Mouse (Mus musculus): ENCODE results near the gene Cldn14. TPM values are rescaled to one million over a fixed set of nuclear protein-coding genes. Genes with fewer than 3 reads are reported as not detected.

Cldn14 gene
- polyA plus RNA-seq (2015; fragmentation: Nextera tagmentation; extraction: Ambion mirVana) = 0.58 and 0.61 TPM in 2 replicates

DNA sequence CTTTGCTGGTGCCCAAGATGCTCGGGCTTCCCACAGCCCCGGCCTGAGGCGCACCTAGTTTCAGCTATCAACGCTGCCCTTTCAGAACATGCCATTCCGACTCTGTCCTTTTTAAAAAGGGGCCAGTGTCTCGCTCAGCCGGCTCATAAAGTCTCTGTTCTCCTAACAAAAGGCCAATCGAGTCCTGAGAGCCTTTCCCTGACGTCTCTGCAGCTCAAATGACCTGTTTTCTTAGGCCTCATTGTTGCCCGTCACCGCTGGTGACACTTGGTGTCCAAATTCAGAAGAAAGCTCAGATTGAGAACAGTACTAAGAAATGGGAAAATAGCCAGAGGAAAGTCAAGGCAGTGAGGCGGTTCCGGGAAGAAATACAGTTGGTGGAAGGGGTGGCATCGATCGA, at the start of gene Cldn14:
Cldn14 (minus strand) TSS at position 101 of the 400 bp plus-strand sequence.
- Histone ChIP-seq H3K9me3 (ENCODE audit: control insufficient read depth, low read length) (no peaks in the 10 kb centered on the region), H3K27ac (ENCODE audit: low read length) (no peak within 1 kb of the TSS), H3K4me2 (ENCODE audit: low read depth, low read length) (no peak within 1 kb of the TSS), H3K36me3 (ENCODE audit: control insufficient read depth, insufficient read depth, low read length) (no peaks in the 10 kb centered on the region), H3K4me3 (ENCODE audit: low read length) (no peak within 1 kb of the TSS), H3K4me1 (ENCODE audit: control insufficient read depth, insufficient read depth, low read length) (peaks cover 25% of the 10 kb centered on the region), H3K27me3 (replicated peaks; ENCODE audit: control insufficient read depth, insufficient read depth, low read length) (no peaks in the 10 kb centered on the region), H3K9ac (ENCODE audit: low read depth, low read length) (no peak within 1 kb of the TSS)
- WGBS = 75% methylated on average over 15 of the region's 15 CpGs
- no peak for ATAC-seq

- Histone ChIP-seq H3K27ac (ENCODE audit: low read length) (no peak overlapping the region), H3K9ac (ENCODE audit: low read depth, low read length) (no peak overlapping the region), H3K4me3 (ENCODE audit: low read length) (no peak overlapping the region), H3K27me3 (replicated peaks; ENCODE audit: control insufficient read depth, insufficient read depth, low read length) (no peaks in the 10 kb centered on the region), H3K4me1 (ENCODE audit: control insufficient read depth, insufficient read depth, low read length) (no peaks in the 10 kb centered on the region), H3K36me3 (ENCODE audit: control insufficient read depth, insufficient read depth, low read length) (no peaks in the 10 kb centered on the region), H3K4me2 (ENCODE audit: low read depth, low read length) (no peak overlapping the region), H3K9me3 (ENCODE audit: control insufficient read depth, low read length) (no peaks in the 10 kb centered on the region)
- ATAC-seq = 0 out of 2 replicates have a peak, but pooled peaks have one; percentile 40
- WGBS = 53% methylated on average over 8 of the region's 8 CpGs
Measured at GRCm38 (mm10) chr16:94055576-94055975, 46.9 kb upstream of the Cldn14 start.

- WGBS = 75% methylated on average over 12 of the region's 12 CpGs
- Histone ChIP-seq H3K4me2 (ENCODE audit: low read depth, low read length) (no peak overlapping the region), H3K4me3 (ENCODE audit: low read length) (no peak overlapping the region), H3K36me3 (ENCODE audit: control insufficient read depth, insufficient read depth, low read length) (no peaks in the 10 kb centered on the region), H3K9ac (ENCODE audit: low read depth, low read length) (no peak overlapping the region), H3K9me3 (ENCODE audit: control insufficient read depth, low read length) (no peaks in the 10 kb centered on the region), H3K27ac (ENCODE audit: low read length) (no peak overlapping the region), H3K4me1 (ENCODE audit: control insufficient read depth, insufficient read depth, low read length) (no peaks in the 10 kb centered on the region), H3K27me3 (replicated peaks; ENCODE audit: control insufficient read depth, insufficient read depth, low read length) (no peaks in the 10 kb centered on the region)
- no peak for ATAC-seq
Measured at GRCm38 (mm10) chr16:94055176-94055575, 46.5 kb upstream of the Cldn14 start.

DNA sequence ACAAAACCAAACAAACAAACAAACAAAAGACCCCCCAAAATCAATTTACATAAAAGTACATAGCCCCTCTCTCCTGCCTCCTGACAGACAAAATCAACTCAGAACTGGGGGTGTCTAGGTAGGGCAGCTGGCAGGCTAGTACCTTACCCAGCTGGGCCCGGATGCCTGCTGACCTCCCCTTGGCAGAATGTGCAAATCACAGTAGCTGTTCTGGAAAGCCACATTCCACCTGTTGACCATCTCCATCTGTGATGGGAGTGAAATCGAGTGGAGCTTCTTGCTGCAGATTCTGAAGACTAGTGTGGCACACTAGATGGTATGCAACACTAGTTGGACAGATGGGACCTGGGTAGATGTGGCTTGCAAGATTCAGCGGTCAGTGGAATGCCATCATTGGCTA, 41.7 kb upstream of the Cldn14 start:
- Histone ChIP-seq H3K4me3 (ENCODE audit: low read length) (no peak overlapping the region), H3K27me3 (replicated peaks; ENCODE audit: control insufficient read depth, insufficient read depth, low read length) (no peaks in the 10 kb centered on the region), H3K9ac (ENCODE audit: low read depth, low read length) (no peak overlapping the region), H3K4me1 (ENCODE audit: control insufficient read depth, insufficient read depth, low read length) (no peaks in the 10 kb centered on the region), H3K27ac (ENCODE audit: low read length) (no peak overlapping the region), H3K4me2 (ENCODE audit: low read depth, low read length) (no peak overlapping the region), H3K9me3 (ENCODE audit: control insufficient read depth, low read length) (no peaks in the 10 kb centered on the region), H3K36me3 (ENCODE audit: control insufficient read depth, insufficient read depth, low read length) (no peaks in the 10 kb centered on the region)
- WGBS = 94% methylated on average over 3 of the region's 3 CpGs
- no peak for ATAC-seq

DNA sequence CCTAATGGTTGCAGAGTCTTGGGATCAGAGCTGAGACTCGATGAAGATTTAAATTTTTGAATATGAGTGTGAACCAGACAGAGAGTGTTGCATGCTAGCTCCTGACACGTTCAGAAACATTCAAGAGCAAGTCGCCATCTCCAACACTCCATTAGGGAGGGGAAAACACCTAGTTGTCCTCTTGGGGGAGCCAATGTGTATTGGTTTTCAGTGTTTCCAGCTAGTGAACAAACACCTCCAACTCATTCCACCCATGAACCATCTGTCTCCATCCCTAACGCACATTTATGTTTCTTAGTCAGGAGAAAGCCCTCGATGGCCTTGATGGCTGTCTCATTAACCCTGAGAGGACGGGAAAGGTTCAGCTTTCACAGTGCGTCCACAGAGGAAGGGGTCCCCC, 36.4 kb upstream of the Cldn14 start:
- no peak for ATAC-seq
- no peak overlapping the region for H3K9ac ChIP-seq (ENCODE audit: low read depth, low read length)
- peaks cover 7% of the 10 kb centered on the region for H3K27me3 ChIP-seq (replicated peaks; ENCODE audit: control insufficient read depth, insufficient read depth, low read length)
- H3K4me2 ChIP-seq (ENCODE audit: low read depth, low read length) = no peak overlapping the region
- H3K36me3 ChIP-seq (ENCODE audit: control insufficient read depth, insufficient read depth, low read length) = no peaks in the 10 kb centered on the region
- 41% methylated on average over 7 of the region's 7 CpGs for WGBS
- no peaks in the 10 kb centered on the region for H3K4me1 ChIP-seq (ENCODE audit: control insufficient read depth, insufficient read depth, low read length)
- no peak overlapping the region for H3K4me3 ChIP-seq (ENCODE audit: low read length)
- no peaks in the 10 kb centered on the region for H3K9me3 ChIP-seq (ENCODE audit: control insufficient read depth, low read length)
- no peak overlapping the region for H3K27ac ChIP-seq (ENCODE audit: low read length)

DNA sequence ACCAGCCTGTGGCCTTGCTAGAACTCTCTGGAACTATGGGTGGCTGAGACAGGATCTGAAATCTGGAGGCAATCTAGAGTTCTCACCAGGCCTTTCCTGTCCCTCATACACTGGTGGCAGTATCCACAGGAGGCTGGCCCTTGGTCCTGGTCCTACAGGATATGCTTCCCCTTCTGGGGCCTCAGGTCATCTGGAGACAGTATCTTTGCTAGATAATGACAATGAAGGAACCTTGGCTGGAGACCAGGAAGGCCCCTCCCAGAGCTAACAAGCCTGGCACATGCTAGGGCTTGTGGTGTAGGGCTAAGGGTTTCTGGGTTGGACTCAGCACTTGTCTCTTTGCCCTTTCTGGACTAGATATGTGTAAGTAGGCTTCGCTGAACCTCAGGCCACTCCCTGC, 35.2 kb upstream of the Cldn14 start:
- Histone ChIP-seq H3K9ac (ENCODE audit: low read depth, low read length) (no peak overlapping the region), H3K4me1 (ENCODE audit: control insufficient read depth, insufficient read depth, low read length) (no peaks in the 10 kb centered on the region), H3K4me2 (ENCODE audit: low read depth, low read length) (no peak overlapping the region), H3K36me3 (ENCODE audit: control insufficient read depth, insufficient read depth, low read length) (no peaks in the 10 kb centered on the region), H3K9me3 (ENCODE audit: control insufficient read depth, low read length) (no peaks in the 10 kb centered on the region), H3K27ac (ENCODE audit: low read length) (no peak overlapping the region), H3K4me3 (ENCODE audit: low read length) (no peak overlapping the region), H3K27me3 (replicated peaks; ENCODE audit: control insufficient read depth, insufficient read depth, low read length) (peaks cover 7% of the 10 kb centered on the region)
- no peak for ATAC-seq
- 83% methylated on average over 1 of the region's 1 CpGs for WGBS

- Histone ChIP-seq H3K9ac (ENCODE audit: low read depth, low read length) (no peak overlapping the region), H3K27ac (ENCODE audit: low read length) (no peak overlapping the region), H3K36me3 (ENCODE audit: control insufficient read depth, insufficient read depth, low read length) (no peaks in the 10 kb centered on the region), H3K4me2 (ENCODE audit: low read depth, low read length) (no peak overlapping the region), H3K27me3 (replicated peaks; ENCODE audit: control insufficient read depth, insufficient read depth, low read length) (peaks cover 7% of the 10 kb centered on the region), H3K4me3 (ENCODE audit: low read length) (no peak overlapping the region), H3K9me3 (ENCODE audit: control insufficient read depth, low read length) (no peaks in the 10 kb centered on the region), H3K4me1 (ENCODE audit: control insufficient read depth, insufficient read depth, low read length) (no peaks in the 10 kb centered on the region)
- no peak for ATAC-seq
- 36% methylated on average over 18 of the region's 18 CpGs for WGBS
Measured at GRCm38 (mm10) chr16:94041065-94041712, 32.6 kb upstream of the Cldn14 start.

DNA sequence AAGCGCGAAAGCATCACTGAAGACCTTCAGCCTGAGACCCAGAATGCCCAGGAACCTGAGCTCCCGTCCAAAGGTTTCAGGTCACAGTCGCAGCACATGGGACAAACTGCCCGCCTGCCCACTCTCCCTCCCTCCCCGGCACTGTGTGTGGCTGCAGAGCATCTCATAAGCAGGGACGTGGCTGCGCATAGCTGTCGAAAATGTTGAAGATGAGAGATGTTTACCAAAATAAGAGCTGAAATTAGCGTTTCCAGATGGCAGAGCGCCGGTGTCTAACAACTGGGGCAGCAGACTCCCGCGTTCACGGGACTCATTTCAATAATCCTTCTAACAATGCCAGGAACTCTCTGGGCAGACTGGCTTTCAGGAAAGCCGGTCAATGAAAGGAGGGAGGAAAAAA, 31.8 kb upstream of the Cldn14 start:
- no peak overlapping the region for H3K4me2 ChIP-seq (ENCODE audit: low read depth, low read length)
- H3K27me3 ChIP-seq (replicated peaks; ENCODE audit: control insufficient read depth, insufficient read depth, low read length) = peaks cover 7% of the 10 kb centered on the region
- H3K4me3 ChIP-seq (ENCODE audit: low read length) = no peak overlapping the region
- H3K27ac ChIP-seq (ENCODE audit: low read length) = no peak overlapping the region
- H3K9ac ChIP-seq (ENCODE audit: low read depth, low read length) = no peak overlapping the region
- ATAC-seq = no peak
- H3K9me3 ChIP-seq (ENCODE audit: control insufficient read depth, low read length) = no peaks in the 10 kb centered on the region
- H3K36me3 ChIP-seq (ENCODE audit: control insufficient read depth, insufficient read depth, low read length) = no peaks in the 10 kb centered on the region
- 32% methylated on average over 16 of the region's 16 CpGs for WGBS
- H3K4me1 ChIP-seq (ENCODE audit: control insufficient read depth, insufficient read depth, low read length) = no peaks in the 10 kb centered on the region

GRCm38 (mm10) chr16:94038986-94039341, 30.3 kb upstream of the Cldn14 start:
- ATAC-seq = no peak
- H3K4me3 ChIP-seq (ENCODE audit: low read length) = no peak overlapping the region
- H3K27me3 ChIP-seq (replicated peaks; ENCODE audit: control insufficient read depth, insufficient read depth, low read length) = peaks cover 7% of the 10 kb centered on the region
- H3K4me2 ChIP-seq (ENCODE audit: low read depth, low read length) = no peak overlapping the region
- no peaks in the 10 kb centered on the region for H3K36me3 ChIP-seq (ENCODE audit: control insufficient read depth, insufficient read depth, low read length)
- H3K9ac ChIP-seq (ENCODE audit: low read depth, low read length) = no peak overlapping the region
- H3K9me3 ChIP-seq (ENCODE audit: control insufficient read depth, low read length) = no peaks in the 10 kb centered on the region
- no peaks in the 10 kb centered on the region for H3K4me1 ChIP-seq (ENCODE audit: control insufficient read depth, insufficient read depth, low read length)
- no peak overlapping the region for H3K27ac ChIP-seq (ENCODE audit: low read length)
- WGBS = 86% methylated on average over 9 of the region's 9 CpGs

Measured in intestine, embryonic 16.5 days (tissue).